Mouse (Mus musculus) heart, embryonic 16.5 days (tissue): Measurements from ENCODE around the gene Tmem238l. TPM values are rescaled to one million over a fixed set of nuclear protein-coding genes. Genes with fewer than 3 reads are reported as not detected.

Experiments
- ATAC-seq: fragments of 200-750 bp; cut with Nextera tagmentation; replicated peaks from 2 replicates; pipeline ENCODE4 v1.8.0; 2017; ENCODE audit warnings: moderate number of reproducible peaks; ENCODE audit not compliant: insufficient read depth, low FRiP score; ENCODE audit errors: extremely low read depth
- H3K27ac ChIP-seq: fragments of 300-500 bp; sonication (generic); 2 replicates; pipeline ENCODE4 v1.5.1; 2014; ENCODE audit warnings: mild to moderate bottlenecking, low read length, control low read depth, moderate library complexity
- H3K27me3 ChIP-seq: fragments of 300-500 bp; sonication (generic); 2 replicates; pipeline ENCODE4 v1.6.1; 2014; ENCODE audit warnings: low read length, mixed read lengths; ENCODE audit not compliant: control insufficient read depth, insufficient read depth
- H3K36me3 ChIP-seq: fragments of 300-500 bp; sonication (generic); 2 replicates; pipeline ENCODE4 v1.6.1; 2014; ENCODE audit not compliant: control insufficient read depth, insufficient read depth
- H3K4me1 ChIP-seq: fragments of 300-500 bp; sonication (generic); 2 replicates; pipeline ENCODE4 v1.6.1; 2014; ENCODE audit warnings: low read length, mixed read lengths; ENCODE audit not compliant: control insufficient read depth, insufficient read depth
- H3K4me2 ChIP-seq: fragments of 300-500 bp; sonication (generic); 2 replicates; pipeline ENCODE4 v1.6.1; 2014; ENCODE audit warnings: low read depth, mild to moderate bottlenecking, control low read depth, low read length
- H3K4me3 ChIP-seq: fragments of 300-500 bp; sonication (generic); 2 replicates; pipeline ENCODE4 v1.5.1; 2014; ENCODE audit warnings: mild to moderate bottlenecking, control low read depth, low read length
- H3K9ac ChIP-seq: fragments of 300-500 bp; sonication (generic); 2 replicates; pipeline ENCODE4 v1.6.1; 2014; ENCODE audit warnings: low read length, control low read depth
- H3K9me3 ChIP-seq: fragments of 300-500 bp; sonication (generic); replicated peaks from 2 replicates; pipeline ENCODE4 v1.6.1; 2016; ENCODE audit warnings: low read length; ENCODE audit not compliant: control insufficient read depth
- WGBS: fragments of 180-500 bp; shearing (Covaris S2); extraction: QIAGEN DNeasy Blood & Tissue Kit; methylation state at CpG from one replicate; pipeline ENCODE4 v1.1.7; 2014; 5-methylcytosine and 5-hydroxymethylcytosine counted together
- polyA plus RNA-seq: library from polyadenylated mRNA; unstranded; fragments of >200 nt; fragmentation: Nextera tagmentation; extraction: Ambion mirVana; gene quantifications from 2 replicates; pipeline ENCODE4 v1.2.1, GENCODE M21; 2015

Tmem238l gene
- polyA plus RNA-seq: not detected in 2 replicates

GRCm38 (mm10) chr11:66956303-66956702 lies at the start of gene Tmem238l:
Tmem238l (plus strand) TSS chr11:66956638.
- no peak within 1 kb of the TSS for H3K27ac ChIP-seq
- WGBS: 78% methylated on average over 9 of the region's 9 CpGs
- no peak within 1 kb of the TSS for H3K9ac ChIP-seq
- H3K4me2 ChIP-seq: no peak within 1 kb of the TSS
- H3K4me1 ChIP-seq: no peaks in the 10 kb centered on the region
- H3K27me3 ChIP-seq: no peaks in the 10 kb centered on the region
- H3K36me3 ChIP-seq: no peaks in the 10 kb centered on the region
- H3K4me3 ChIP-seq: no peak within 1 kb of the TSS
- no peak for ATAC-seq
- H3K9me3 ChIP-seq: peaks cover 3% of the 10 kb centered on the region; the same call in 1 of the 2 replicates

GRCm38 (mm10) chr11:66911811-66912210 lies 44.6 kb upstream of the Tmem238l start, which contains the start of gene Pirt:
Pirt (plus strand) TSS chr11:66911981.
- 25% methylated on average over 10 of the region's 10 CpGs for WGBS
- Histone ChIP-seq H3K4me3 (peak within 1 kb of the TSS; percentile 26), H3K4me2 (peak within 1 kb of the TSS; percentile 47), H3K27me3 (0 out of 2 replicates have a peak, but pooled peaks cover 2% of the 10 kb centered on the region), H3K27ac (peak within 1 kb of the TSS; percentile 86), H3K4me1 (peaks cover 12% of the 10 kb centered on the region), H3K9ac (peak within 1 kb of the TSS; percentile 55), H3K9me3 (no peaks in the 10 kb centered on the region), H3K36me3 (no peaks in the 10 kb centered on the region)
- ATAC-seq: no peak

- peak overlapping the region; percentile 55 for H3K9ac ChIP-seq
- WGBS: 19% methylated on average over 17 of the region's 17 CpGs
- peaks cover 12% of the 10 kb centered on the region for H3K4me1 ChIP-seq
- H3K4me2 ChIP-seq: peak overlapping the region; percentile 47
- H3K9me3 ChIP-seq: no peaks in the 10 kb centered on the region
- H3K27me3 ChIP-seq: 0 out of 2 replicates have a peak, but pooled peaks cover 2% of the 10 kb centered on the region
- peak overlapping the region; percentile 26 for H3K4me3 ChIP-seq
- ATAC-seq: peak; percentile 90
- peak overlapping the region; percentile 86 for H3K27ac ChIP-seq
- H3K36me3 ChIP-seq: no peaks in the 10 kb centered on the region
These were observed 43.6 kb upstream of the Tmem238l start for GRCm38 (mm10) chr11:66912531-66913458.

GRCm38 (mm10) chr11:66914249-66914648 lies 42.2 kb upstream of the Tmem238l start:
- Histone ChIP-seq H3K27ac (no peak overlapping the region), H3K9ac (no peak overlapping the region), H3K36me3 (no peaks in the 10 kb centered on the region), H3K4me1 (peaks cover 12% of the 10 kb centered on the region), H3K4me3 (no peak overlapping the region), H3K27me3 (0 out of 2 replicates have a peak, but pooled peaks cover 2% of the 10 kb centered on the region), H3K4me2 (no peak overlapping the region), H3K9me3 (no peaks in the 10 kb centered on the region)
- 40% methylated on average over 3 of the region's 3 CpGs for WGBS
- no peak for ATAC-seq

- no peaks in the 10 kb centered on the region for H3K4me1 ChIP-seq
- no peaks in the 10 kb centered on the region; the same call in 1 of the 2 replicates for H3K27me3 ChIP-seq
- H3K4me3 ChIP-seq: no peak overlapping the region
- no peaks in the 10 kb centered on the region for H3K9me3 ChIP-seq
- H3K4me2 ChIP-seq: no peak overlapping the region
- H3K27ac ChIP-seq: no peak overlapping the region
- H3K9ac ChIP-seq: no peak overlapping the region
- no peak for ATAC-seq
- 79% methylated on average over 2 of the region's 2 CpGs for WGBS
- H3K36me3 ChIP-seq: no peaks in the 10 kb centered on the region
These were observed 36.4 kb upstream of the Tmem238l start for GRCm38 (mm10) chr11:66920012-66920411.

GRCm38 (mm10) chr11:66924095-66924823 lies 32.2 kb upstream of the Tmem238l start:
- H3K9me3 ChIP-seq: no peaks in the 10 kb centered on the region
- H3K4me3 ChIP-seq: no peak overlapping the region
- H3K27ac ChIP-seq: no peak overlapping the region
- no peaks in the 10 kb centered on the region for H3K36me3 ChIP-seq
- no peak overlapping the region for H3K4me2 ChIP-seq
- 79% methylated on average over 11 of the region's 11 CpGs for WGBS
- H3K27me3 ChIP-seq: no peaks in the 10 kb centered on the region; the same call in 1 of the 2 replicates
- no peak overlapping the region for H3K9ac ChIP-seq
- no peaks in the 10 kb centered on the region for H3K4me1 ChIP-seq
- no peak for ATAC-seq

GRCm38 (mm10) chr11:66928311-66928710 lies 28.1 kb upstream of the Tmem238l start:
- Histone ChIP-seq H3K27ac (no peak overlapping the region), H3K9ac (no peak overlapping the region), H3K4me1 (no peaks in the 10 kb centered on the region), H3K36me3 (no peaks in the 10 kb centered on the region), H3K27me3 (no peaks in the 10 kb centered on the region), H3K4me3 (no peak overlapping the region), H3K4me2 (no peak overlapping the region), H3K9me3 (no peaks in the 10 kb centered on the region)
- ATAC-seq: no peak
- 73% methylated on average over 3 of the region's 3 CpGs for WGBS

- no peak overlapping the region for H3K4me2 ChIP-seq
- no peak overlapping the region for H3K27ac ChIP-seq
- H3K36me3 ChIP-seq: no peaks in the 10 kb centered on the region
- no peaks in the 10 kb centered on the region for H3K27me3 ChIP-seq
- ATAC-seq: no peak
- no peak overlapping the region for H3K4me3 ChIP-seq
- 68% methylated on average over 9 of the region's 9 CpGs for WGBS
- no peaks in the 10 kb centered on the region for H3K4me1 ChIP-seq
- H3K9me3 ChIP-seq: no peaks in the 10 kb centered on the region; the same call in 1 of the 2 replicates
- no peak overlapping the region for H3K9ac ChIP-seq
These were observed 23.4 kb upstream of the Tmem238l start for GRCm38 (mm10) chr11:66932827-66933599.
